Mouse (Mus musculus) intestine, embryonic 14.5 days (tissue): ENCODE measurements at regions not wholly inside any gene's neighbourhood (a gene's known extent, or its start where the extent isn't known, plus 50 kb on each side); places are given as distances from the start of the nearest gene placed in this dataset.

Experiments used
- ATAC-seq: fragments of 200-750 bp; cut with Nextera tagmentation; replicated peaks from 2 replicates; pipeline ENCODE4 v1.8.0; 2017; ENCODE audit warnings: low read depth, moderate number of reproducible peaks, moderate TSS enrichment, moderate library complexity; ENCODE audit not compliant: low FRiP score, low TSS enrichment
- DNase-seq: peaks from one replicate; pipeline ENCODE4 v3.0.0-alpha.2; 2018; ENCODE audit warnings: low spot score
- H3K27ac ChIP-seq: fragments of 300-500 bp; sonication (generic); 2 replicates; pipeline ENCODE4 v1.5.1; 2014; ENCODE audit warnings: low read depth, mild to moderate bottlenecking, control low read depth
- H3K27me3 ChIP-seq: fragments of 300-500 bp; sonication (generic); replicated peaks from 2 replicates; pipeline ENCODE4 v1.6.1; 2014; ENCODE audit warnings: low read length, control low read depth; ENCODE audit not compliant: control insufficient read depth, insufficient read depth
- H3K36me3 ChIP-seq: fragments of 300-500 bp; sonication (generic); 2 replicates; pipeline ENCODE4 v1.6.1; 2014; ENCODE audit warnings: low read length, control low read depth; ENCODE audit not compliant: control insufficient read depth, insufficient read depth
- H3K4me1 ChIP-seq: fragments of 300-500 bp; sonication (generic); replicated peaks from 2 replicates; pipeline ENCODE4 v1.6.1; 2014; ENCODE audit warnings: low read length, control low read depth, mixed read lengths; ENCODE audit not compliant: control insufficient read depth, insufficient read depth
- H3K4me2 ChIP-seq: fragments of 300-500 bp; sonication (generic); 2 replicates; pipeline ENCODE4 v1.6.1; 2014; ENCODE audit warnings: low read length
- H3K4me3 ChIP-seq: fragments of 300-500 bp; sonication (generic); 2 replicates; pipeline ENCODE4 v1.5.1; 2014; ENCODE audit warnings: low read depth, low read length, control low read depth, mixed read lengths
- H3K9ac ChIP-seq: fragments of 300-500 bp; sonication (generic); 2 replicates; pipeline ENCODE4 v1.6.1; 2014; ENCODE audit warnings: mild to moderate bottlenecking, low read length
- H3K9me3 ChIP-seq: fragments of 300-500 bp; sonication (generic); 2 replicates; pipeline ENCODE4 v1.6.1; 2016; ENCODE audit warnings: low read length, control low read depth; ENCODE audit not compliant: control insufficient read depth
- WGBS: fragments of 180-500 bp; shearing (Covaris S2); extraction: QIAGEN DNeasy Blood & Tissue Kit; methylation state at CpG from one replicate; pipeline ENCODE4 v1.1.7; 2014; 5-methylcytosine and 5-hydroxymethylcytosine counted together

DNA sequence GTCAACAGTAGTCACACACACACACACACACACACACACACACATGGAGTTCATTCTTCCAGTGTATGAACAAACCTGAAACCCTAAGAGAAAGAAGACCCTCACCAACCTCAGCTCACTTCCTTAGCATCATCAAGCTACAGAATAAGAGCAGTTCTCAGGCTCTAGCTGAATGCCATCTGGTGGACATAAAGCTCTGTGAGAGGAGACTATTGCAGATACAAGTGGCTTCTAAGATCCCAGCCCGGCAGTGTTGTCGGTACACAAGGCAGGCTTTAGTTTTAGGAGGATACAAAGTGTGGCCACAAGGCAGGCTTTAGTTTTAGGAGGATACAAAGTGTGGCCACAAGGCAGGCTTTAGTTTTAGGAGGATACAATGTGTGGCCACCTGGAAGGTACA, 96.3 kb upstream of the Gm6657 start:
- H3K27ac ChIP-seq = no peak overlapping the region
- no peak overlapping the region for H3K9ac ChIP-seq
- 83% methylated on average over 2 of the region's 2 CpGs for WGBS
- DNase-seq = no peak
- no peak for ATAC-seq
- no peaks in the 10 kb centered on the region for H3K36me3 ChIP-seq
- no peaks in the 10 kb centered on the region for H3K9me3 ChIP-seq
- H3K4me2 ChIP-seq = no peak overlapping the region
- no peaks in the 10 kb centered on the region for H3K4me1 ChIP-seq
- no peaks in the 10 kb centered on the region for H3K27me3 ChIP-seq
- no peak overlapping the region for H3K4me3 ChIP-seq

DNA sequence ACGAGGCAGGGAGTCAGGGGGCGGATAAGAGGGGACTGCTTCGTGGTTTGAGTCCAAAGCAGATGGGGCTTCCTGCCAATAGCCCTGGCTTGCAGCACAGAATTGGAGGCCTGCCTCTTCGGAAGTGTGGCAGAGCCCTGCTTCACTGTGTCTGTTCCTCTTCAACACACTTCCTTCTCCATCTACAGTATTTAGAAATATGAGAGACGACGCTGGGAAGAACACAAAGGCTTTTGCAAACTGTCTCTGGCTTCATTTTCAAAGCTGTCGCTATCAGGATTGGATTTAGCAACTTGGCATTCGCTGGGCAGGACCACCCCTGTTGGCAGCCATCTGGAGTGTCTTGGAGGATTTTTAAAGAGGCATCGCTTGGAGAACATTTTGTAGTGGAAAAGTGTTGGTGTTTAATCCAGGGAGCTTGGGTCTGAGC, 95.3 kb upstream of the Gm6657 start:
- DNase-seq (no peak), ATAC-seq (no peak)
- Histone ChIP-seq H3K36me3 (no peaks in the 10 kb centered on the region), H3K4me2 (no peak overlapping the region), H3K27me3 (no peaks in the 10 kb centered on the region), H3K9ac (no peak overlapping the region), H3K4me1 (no peaks in the 10 kb centered on the region), H3K27ac (peak overlapping the region; percentile 11; the same call in 1 of the 2 replicates), H3K9me3 (no peaks in the 10 kb centered on the region), H3K4me3 (no peak overlapping the region)
- 42% methylated on average over 9 of the region's 9 CpGs for WGBS

DNA sequence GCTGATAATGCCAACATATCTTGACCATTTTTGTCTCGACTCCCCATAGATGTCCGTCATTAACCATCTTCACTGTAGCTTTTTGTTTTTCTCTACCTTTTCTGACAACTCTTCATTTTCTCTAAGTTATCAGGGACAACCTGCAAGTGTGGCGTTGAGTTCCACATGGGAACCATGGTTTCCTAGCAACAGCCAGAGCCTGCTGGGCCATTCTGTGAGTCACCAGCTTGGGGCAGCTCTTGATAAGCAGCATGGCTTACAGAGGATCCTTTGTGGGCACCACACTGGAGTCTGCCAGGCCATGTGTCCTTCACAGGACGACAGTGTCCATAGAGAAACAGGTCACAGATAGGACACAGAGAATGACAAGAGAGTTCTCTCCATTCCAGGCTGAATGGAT, 94.3 kb upstream of the Gm6657 start:
- H3K27me3 ChIP-seq = no peaks in the 10 kb centered on the region
- H3K4me3 ChIP-seq = no peak overlapping the region
- no peak overlapping the region for H3K27ac ChIP-seq
- DNase-seq (no peak), ATAC-seq (no peak)
- H3K4me2 ChIP-seq = no peak overlapping the region
- WGBS = 71% methylated on average over 4 of the region's 4 CpGs
- H3K4me1 ChIP-seq = no peaks in the 10 kb centered on the region
- no peaks in the 10 kb centered on the region for H3K36me3 ChIP-seq
- H3K9ac ChIP-seq = no peak overlapping the region
- H3K9me3 ChIP-seq = no peaks in the 10 kb centered on the region

DNA sequence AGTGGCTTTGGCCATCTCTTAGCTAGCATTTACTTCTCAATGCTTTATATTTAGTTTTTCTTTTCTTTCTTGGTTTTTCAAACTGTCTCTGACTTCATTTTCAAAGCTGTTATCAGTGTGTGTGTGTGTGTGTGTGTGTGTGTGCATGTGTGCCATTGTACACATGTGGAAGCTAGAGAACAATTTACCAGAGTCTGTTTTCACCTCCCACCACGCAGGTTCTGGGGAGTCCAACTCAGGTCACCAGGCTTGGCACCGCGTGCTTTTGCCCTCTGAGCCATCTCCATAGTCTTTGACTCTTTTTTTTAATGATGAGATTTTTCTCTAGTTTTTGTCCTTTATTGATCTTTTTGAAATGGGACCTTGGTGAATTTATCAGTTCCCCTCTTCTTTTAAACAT, 93.3 kb upstream of the Gm6657 start:
- Histone ChIP-seq H3K4me3 (no peak overlapping the region), H3K4me2 (no peak overlapping the region), H3K4me1 (no peaks in the 10 kb centered on the region), H3K27me3 (no peaks in the 10 kb centered on the region), H3K36me3 (no peaks in the 10 kb centered on the region), H3K9me3 (no peaks in the 10 kb centered on the region), H3K27ac (no peak overlapping the region), H3K9ac (no peak overlapping the region)
- 86% methylated on average over 3 of the region's 3 CpGs for WGBS
- ATAC-seq (no peak), DNase-seq (no peak)

DNA sequence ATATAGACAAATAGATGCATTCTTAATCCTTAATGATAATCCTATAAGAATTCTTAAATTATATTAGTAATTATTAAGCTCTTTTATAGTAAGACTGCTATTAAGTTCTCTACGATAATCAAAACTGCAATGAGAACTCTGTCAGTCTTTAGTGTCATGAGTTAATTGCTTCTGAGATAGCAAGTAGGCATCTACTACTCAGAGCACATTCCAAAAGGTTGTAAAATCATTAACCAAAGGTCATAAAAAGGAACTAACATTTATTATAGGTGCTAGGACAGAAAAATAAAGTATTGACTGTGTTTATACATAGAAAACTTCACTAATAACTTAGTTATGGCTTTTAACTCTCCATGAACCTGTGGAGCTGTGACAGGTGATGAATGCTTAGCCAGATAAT, 84.1 kb upstream of the Gm6657 start:
- Histone ChIP-seq H3K9me3 (no peaks in the 10 kb centered on the region), H3K4me1 (no peaks in the 10 kb centered on the region), H3K27me3 (no peaks in the 10 kb centered on the region), H3K4me2 (no peak overlapping the region), H3K36me3 (no peaks in the 10 kb centered on the region), H3K9ac (no peak overlapping the region), H3K4me3 (no peak overlapping the region), H3K27ac (no peak overlapping the region)
- ATAC-seq = no peak
- WGBS = 36% methylated on average over 1 of the region's 1 CpGs
- no peak for DNase-seq

DNA sequence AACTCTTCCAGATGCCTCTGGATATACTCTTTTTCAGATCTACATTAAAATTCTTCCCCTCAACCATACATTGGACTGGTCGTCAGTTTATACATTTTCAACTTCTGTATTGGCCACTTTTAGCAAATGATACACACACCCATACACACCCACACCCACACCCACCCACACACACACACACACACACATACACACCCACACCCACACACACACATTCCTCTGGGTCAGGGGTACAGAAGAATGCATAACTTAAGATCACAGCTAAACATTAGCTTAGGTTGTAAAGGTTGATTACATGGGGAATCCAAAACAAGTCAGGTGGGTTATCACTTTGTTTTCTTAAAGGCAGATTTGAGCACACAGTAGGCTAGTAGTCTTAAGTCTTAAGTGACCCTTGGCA, 75.9 kb upstream of the Gm6657 start:
- no peak overlapping the region for H3K4me3 ChIP-seq
- no peaks in the 10 kb centered on the region for H3K27me3 ChIP-seq
- 61% methylated on average over 1 of the region's 1 CpGs for WGBS
- no peaks in the 10 kb centered on the region for H3K4me1 ChIP-seq
- H3K9ac ChIP-seq = no peak overlapping the region
- no peaks in the 10 kb centered on the region for H3K36me3 ChIP-seq
- H3K4me2 ChIP-seq = no peak overlapping the region
- DNase-seq = no peak
- no peaks in the 10 kb centered on the region for H3K9me3 ChIP-seq
- no peak overlapping the region for H3K27ac ChIP-seq
- ATAC-seq = 0 out of 2 replicates have a peak, but pooled peaks have one; percentile 58

DNA sequence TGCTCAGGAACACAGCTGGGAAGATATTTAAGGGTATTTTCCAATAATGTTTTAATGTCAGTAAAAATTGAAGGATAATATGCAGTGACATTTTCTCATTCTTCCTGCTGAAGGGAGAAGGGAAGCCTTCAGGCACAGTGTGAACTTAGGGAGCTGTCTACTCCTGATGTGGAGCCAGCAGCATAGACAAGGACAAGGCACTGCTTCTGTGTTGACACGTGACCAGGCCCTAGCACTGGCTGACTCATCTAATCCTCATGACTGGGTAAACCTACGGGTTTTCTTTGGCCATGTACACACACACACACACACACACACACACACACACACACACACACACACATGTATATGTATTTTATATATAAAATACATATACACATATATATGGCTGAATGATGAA, 74.8 kb upstream of the Gm6657 start:
- no peak for DNase-seq
- Histone ChIP-seq H3K9ac (no peak overlapping the region), H3K27me3 (no peaks in the 10 kb centered on the region), H3K9me3 (no peaks in the 10 kb centered on the region), H3K4me3 (no peak overlapping the region), H3K4me1 (no peaks in the 10 kb centered on the region), H3K4me2 (no peak overlapping the region), H3K27ac (no peak overlapping the region), H3K36me3 (no peaks in the 10 kb centered on the region)
- ATAC-seq = 0 out of 2 replicates have a peak, but pooled peaks have one; percentile 62
- WGBS = 36% methylated on average over 2 of the region's 2 CpGs

DNA sequence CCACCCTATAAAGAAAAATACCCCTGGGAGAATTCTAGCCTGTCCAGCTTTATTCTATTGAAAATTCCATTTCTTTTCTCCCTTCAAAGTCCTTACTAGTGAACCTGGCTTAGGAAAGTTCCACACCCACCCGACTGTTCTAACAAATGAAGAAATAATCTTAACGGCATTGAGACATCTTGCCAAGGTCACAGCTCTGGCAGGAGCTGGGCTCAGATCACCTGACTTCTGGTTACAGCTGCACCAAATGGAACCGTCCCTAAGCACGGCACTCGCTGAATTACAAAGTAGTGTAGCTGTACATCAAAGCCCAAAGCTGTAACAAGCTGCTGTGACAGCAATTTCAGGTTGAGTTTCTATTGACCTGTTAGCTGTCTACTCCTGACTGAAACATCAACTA, 74.2 kb upstream of the Gm6657 start:
- no peak overlapping the region for H3K9ac ChIP-seq
- ATAC-seq = no peak
- no peak for DNase-seq
- 49% methylated on average over 5 of the region's 5 CpGs for WGBS
- H3K36me3 ChIP-seq = no peaks in the 10 kb centered on the region
- no peaks in the 10 kb centered on the region for H3K9me3 ChIP-seq
- no peak overlapping the region for H3K4me2 ChIP-seq
- H3K4me3 ChIP-seq = no peak overlapping the region
- H3K27me3 ChIP-seq = no peaks in the 10 kb centered on the region
- no peak overlapping the region for H3K27ac ChIP-seq
- H3K4me1 ChIP-seq = no peaks in the 10 kb centered on the region

DNA sequence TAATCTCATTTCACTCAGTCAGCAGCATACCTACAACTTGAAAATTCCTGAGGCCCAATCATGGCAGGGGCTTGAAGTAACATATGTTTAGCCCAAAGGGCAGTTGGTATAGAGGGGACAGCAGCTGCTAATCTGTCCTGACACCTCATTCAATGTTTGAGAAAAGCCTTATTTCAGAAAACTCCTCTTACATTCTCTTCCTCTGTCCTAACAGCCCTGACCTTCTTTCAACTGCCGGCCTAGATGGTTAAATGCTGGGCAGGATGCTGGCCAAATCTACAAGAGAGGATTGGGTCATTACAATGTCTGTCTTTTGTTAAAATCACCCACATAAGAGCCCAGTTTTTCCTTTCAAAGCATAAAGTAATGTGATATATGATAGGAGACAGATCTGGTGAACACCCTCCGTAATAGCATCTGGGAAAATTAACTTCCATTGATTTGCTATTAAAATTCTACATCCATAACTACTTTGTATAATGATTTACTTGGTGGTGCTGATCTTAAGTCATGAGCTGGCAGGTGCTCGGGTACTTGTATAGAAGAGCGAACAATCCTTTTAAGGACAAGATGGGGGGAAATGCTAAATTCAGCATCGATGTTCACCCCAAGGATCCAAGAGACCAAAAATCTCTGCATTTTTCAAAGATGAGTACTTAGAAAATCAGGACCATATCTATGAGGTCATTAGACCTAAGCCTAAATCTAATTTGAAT, 64.8 kb upstream of the Gm6657 start:
- Histone ChIP-seq H3K4me1 (no peaks in the 10 kb centered on the region; the same call in 1 of the 2 replicates), H3K9ac (no peak overlapping the region), H3K27ac (no peak overlapping the region), H3K27me3 (no peaks in the 10 kb centered on the region), H3K36me3 (no peaks in the 10 kb centered on the region), H3K4me2 (no peak overlapping the region), H3K9me3 (no peaks in the 10 kb centered on the region), H3K4me3 (no peak overlapping the region)
- ATAC-seq (no peak), DNase-seq (no peak)
- WGBS = 68% methylated on average over 5 of the region's 5 CpGs
